Mouse (Mus musculus) liver, embryonic 11.5 days (tissue): ENCODE data around the gene Gm49361. TPM values are rescaled to one million over a fixed set of nuclear protein-coding genes. Genes with fewer than 3 reads are reported as not detected.

Experiments used
- ATAC-seq: fragments of 200-750 bp; cut with Nextera tagmentation; replicated peaks from 2 replicates; pipeline ENCODE4 v1.8.0; 2017; ENCODE audit warnings: moderate number of reproducible peaks, mild to moderate bottlenecking, moderate TSS enrichment, moderate library complexity; ENCODE audit not compliant: low FRiP score
- DNase-seq: peaks from one replicate; pipeline ENCODE4 v3.0.0-alpha.2; 2017; ENCODE audit warnings: low spot score
- H3K27ac ChIP-seq: fragments of 300-500 bp; sonication (generic); 2 replicates; pipeline ENCODE4 v1.5.1; 2014; ENCODE audit warnings: mild to moderate bottlenecking, low read depth, low read length, control low read depth
- H3K27me3 ChIP-seq: fragments of 300-500 bp; sonication (generic); replicated peaks from 2 replicates; pipeline ENCODE4 v1.6.1; 2014; ENCODE audit warnings: low read length, mixed read lengths; ENCODE audit not compliant: control insufficient read depth, insufficient read depth
- H3K36me3 ChIP-seq: fragments of 300-500 bp; sonication (generic); 2 replicates; pipeline ENCODE4 v1.6.1; 2014; ENCODE audit warnings: mild to moderate bottlenecking, low read length, moderate library complexity, mixed read lengths; ENCODE audit not compliant: control insufficient read depth, insufficient read depth
- H3K4me1 ChIP-seq: fragments of 300-500 bp; sonication (generic); replicated peaks from 2 replicates; pipeline ENCODE4 v1.6.1; 2014; ENCODE audit warnings: low read length, mixed read lengths; ENCODE audit not compliant: control insufficient read depth, insufficient read depth
- H3K4me2 ChIP-seq: fragments of 300-500 bp; sonication (generic); 2 replicates; pipeline ENCODE4 v1.6.1; 2014; ENCODE audit warnings: mild to moderate bottlenecking, control low read depth, moderate library complexity
- H3K4me3 ChIP-seq: fragments of 300-500 bp; sonication (generic); 2 replicates; pipeline ENCODE4 v1.5.1; 2014; ENCODE audit warnings: low read depth, low read length, control low read depth
- H3K9ac ChIP-seq: fragments of 300-500 bp; sonication (generic); 2 replicates; pipeline ENCODE4 v1.6.1; 2014; ENCODE audit warnings: low read depth, low read length, control low read depth
- H3K9me3 ChIP-seq: fragments of 300-500 bp; sonication (generic); 2 replicates; pipeline ENCODE4 v1.6.1; 2016; ENCODE audit warnings: low read length, inconsistent platforms, mixed read lengths; ENCODE audit not compliant: control insufficient read depth
- WGBS: fragments of 180-500 bp; shearing (Covaris S2); extraction: QIAGEN DNeasy Blood & Tissue Kit; methylation state at CpG from one replicate; pipeline ENCODE4 v1.1.7; 2014; 5-methylcytosine and 5-hydroxymethylcytosine counted together
- polyA plus RNA-seq: library from polyadenylated mRNA; unstranded; fragments of >200 nt; fragmentation: Nextera tagmentation; extraction: Ambion mirVana; gene quantifications from 2 replicates; pipeline ENCODE4 v1.2.1, GENCODE M21; 2014

Gene Gm49361
- polyA plus RNA-seq, 1 experiment from 2014 or later = not detected

DNA sequence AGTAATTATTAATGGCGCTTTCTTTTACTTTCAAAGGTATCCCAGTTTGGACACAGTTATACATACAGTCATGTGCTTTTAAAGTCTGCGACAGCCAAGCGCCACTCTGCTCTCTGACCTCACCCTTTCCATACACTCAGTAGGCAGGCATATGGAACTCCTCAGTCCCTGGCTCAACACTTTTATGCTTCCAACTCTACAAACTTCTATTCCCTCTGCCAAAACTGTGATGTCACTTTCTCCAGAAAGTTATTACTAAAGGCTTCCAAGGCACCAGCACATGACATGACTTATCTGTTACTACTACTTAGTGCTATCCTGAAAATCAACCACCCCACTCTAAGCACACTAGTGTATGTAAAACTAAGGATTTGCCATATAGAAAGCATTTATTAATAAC, 106.8 kb downstream of the Gm49361 start:
- Histone ChIP-seq H3K4me3 (no peak overlapping the region), H3K9ac (no peak overlapping the region), H3K4me1 (no peaks in the 10 kb centered on the region), H3K36me3 (peaks cover 5% of the 10 kb centered on the region; the same call in 1 of the 2 replicates), H3K4me2 (no peak overlapping the region), H3K27ac (no peak overlapping the region), H3K27me3 (no peaks in the 10 kb centered on the region), H3K9me3 (no peaks in the 10 kb centered on the region)
- ATAC-seq (no peak), DNase-seq (no peak)
- 93% methylated on average over 3 of the region's 3 CpGs for WGBS

DNA sequence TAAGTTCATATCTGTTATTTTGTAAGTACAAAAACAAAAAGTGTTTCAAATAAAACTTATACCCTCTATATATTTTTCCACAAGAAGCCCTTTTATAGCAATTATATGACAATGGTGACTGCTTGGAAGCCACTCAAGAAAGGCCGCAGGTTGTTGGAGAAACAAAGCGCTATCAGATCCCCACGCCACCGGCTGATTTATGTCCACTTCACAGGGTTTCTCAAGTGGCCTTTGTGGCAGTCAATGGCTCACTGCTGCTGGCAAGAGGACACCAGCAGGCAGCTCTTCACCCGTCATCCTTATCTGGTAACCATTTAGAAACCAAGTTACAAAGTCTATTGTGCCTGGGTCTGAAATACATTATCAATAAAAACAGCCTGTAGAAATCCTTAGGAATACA, 111.8 kb downstream of the Gm49361 start:
- Histone ChIP-seq H3K4me1 (no peaks in the 10 kb centered on the region), H3K9me3 (no peaks in the 10 kb centered on the region), H3K27ac (no peak overlapping the region), H3K4me3 (no peak overlapping the region), H3K4me2 (no peak overlapping the region), H3K27me3 (no peaks in the 10 kb centered on the region), H3K9ac (no peak overlapping the region), H3K36me3 (peaks cover 2% of the 10 kb centered on the region; the same call in 1 of the 2 replicates)
- no peak for DNase-seq
- WGBS = 77% methylated on average over 5 of the region's 5 CpGs
- no peak for ATAC-seq

GRCm38 (mm10) chr14:57629595-57629994, 116.3 kb downstream of the Gm49361 start:
- Histone ChIP-seq H3K36me3 (peaks cover 18% of the 10 kb centered on the region), H3K9me3 (no peaks in the 10 kb centered on the region), H3K4me3 (no peak overlapping the region), H3K4me2 (no peak overlapping the region), H3K9ac (no peak overlapping the region), H3K4me1 (no peaks in the 10 kb centered on the region), H3K27me3 (no peaks in the 10 kb centered on the region), H3K27ac (no peak overlapping the region)
- WGBS = 86% methylated on average over 4 of the region's 4 CpGs
- DNase-seq (no peak), ATAC-seq (no peak)

- no peak overlapping the region for H3K4me2 ChIP-seq
- ATAC-seq (peak; percentile 77), DNase-seq (no peak)
- no peak overlapping the region for H3K4me3 ChIP-seq
- no peak overlapping the region for H3K9ac ChIP-seq
- no peak overlapping the region for H3K27ac ChIP-seq
- H3K27me3 ChIP-seq = no peaks in the 10 kb centered on the region
- H3K36me3 ChIP-seq = peaks cover 13% of the 10 kb centered on the region
- H3K4me1 ChIP-seq = 0 out of 2 replicates have a peak, but pooled peaks cover 3% of the 10 kb centered on the region
- H3K9me3 ChIP-seq = no peaks in the 10 kb centered on the region
- WGBS = 74% methylated on average over 3 of the region's 3 CpGs
Measured at GRCm38 (mm10) chr14:57622934-57623333, 123.0 kb downstream of the Gm49361 start.

GRCm38 (mm10) chr14:57621699-57622098, 124.2 kb downstream of the Gm49361 start:
- peaks cover 6% of the 10 kb centered on the region for H3K36me3 ChIP-seq
- 0 out of 2 replicates have a peak, but pooled peaks cover 3% of the 10 kb centered on the region for H3K4me1 ChIP-seq
- H3K27me3 ChIP-seq = no peaks in the 10 kb centered on the region
- WGBS = 82% methylated on average over 4 of the region's 4 CpGs
- ATAC-seq (no peak), DNase-seq (no peak)
- no peak overlapping the region for H3K27ac ChIP-seq
- no peak overlapping the region for H3K4me2 ChIP-seq
- no peak overlapping the region for H3K4me3 ChIP-seq
- no peak overlapping the region for H3K9ac ChIP-seq
- H3K9me3 ChIP-seq = no peaks in the 10 kb centered on the region

GRCm38 (mm10) chr14:57620598-57621236, 125.2 kb downstream of the Gm49361 start:
- Histone ChIP-seq H3K36me3 (peaks cover 4% of the 10 kb centered on the region; the same call in 1 of the 2 replicates), H3K4me3 (no peak overlapping the region), H3K27me3 (no peaks in the 10 kb centered on the region), H3K4me1 (0 out of 2 replicates have a peak, but pooled peaks cover 3% of the 10 kb centered on the region), H3K4me2 (no peak overlapping the region), H3K9me3 (no peaks in the 10 kb centered on the region), H3K9ac (no peak overlapping the region), H3K27ac (no peak overlapping the region)
- WGBS = 82% methylated on average over 4 of the region's 4 CpGs
- DNase-seq (no peak), ATAC-seq (no peak)

- Histone ChIP-seq H3K27ac (no peak overlapping the region), H3K4me1 (0 out of 2 replicates have a peak, but pooled peaks cover 3% of the 10 kb centered on the region), H3K4me3 (no peak overlapping the region), H3K27me3 (no peaks in the 10 kb centered on the region), H3K9me3 (no peaks in the 10 kb centered on the region), H3K4me2 (no peak overlapping the region), H3K36me3 (peaks cover 4% of the 10 kb centered on the region; the same call in 1 of the 2 replicates), H3K9ac (no peak overlapping the region)
- DNase-seq (no peak), ATAC-seq (peak; percentile 31)
- 55% methylated on average over 2 of the region's 2 CpGs for WGBS
Measured at GRCm38 (mm10) chr14:57619487-57619886, 126.4 kb downstream of the Gm49361 start.

GRCm38 (mm10) chr14:57617675-57618074, 128.2 kb downstream of the Gm49361 start:
- Histone ChIP-seq H3K9ac (no peak overlapping the region), H3K36me3 (peaks cover 4% of the 10 kb centered on the region; the same call in 1 of the 2 replicates)
- 96% methylated on average over 1 of the region's 1 CpGs for WGBS

DNA sequence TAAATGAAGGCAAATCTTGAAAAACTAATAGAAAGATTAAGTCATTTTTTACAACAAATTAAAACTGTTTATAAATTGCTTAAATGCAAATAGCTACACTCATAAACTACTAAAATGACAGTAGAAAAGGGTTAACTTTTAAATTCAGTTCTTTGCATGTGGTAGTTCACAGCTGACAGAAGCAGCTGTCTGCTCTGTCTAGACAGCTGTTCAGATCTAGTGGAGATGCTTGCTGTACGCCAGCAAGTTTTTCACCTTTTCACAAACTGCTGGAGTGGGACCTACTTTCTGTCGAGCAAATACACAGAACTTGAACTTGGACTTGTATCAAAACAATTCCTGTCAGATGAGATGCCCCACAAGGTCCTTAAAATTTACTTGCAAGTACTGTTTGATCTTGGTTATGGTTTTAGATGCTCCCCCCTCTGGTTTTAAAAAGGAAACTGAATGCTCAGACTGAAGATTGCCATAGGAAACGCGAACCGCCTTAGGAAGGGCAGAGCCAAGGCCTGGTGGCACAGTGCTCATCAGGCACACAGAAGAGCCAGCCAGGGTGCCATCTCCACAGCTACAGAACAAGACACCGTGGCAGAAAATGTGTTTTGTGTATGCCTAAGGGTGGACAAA, 129.5 kb downstream of the Gm49361 start:
- no peaks in the 10 kb centered on the region for H3K27me3 ChIP-seq
- H3K9ac ChIP-seq = no peak overlapping the region
- ATAC-seq (no peak), DNase-seq (no peak)
- no peaks in the 10 kb centered on the region for H3K9me3 ChIP-seq
- 92% methylated on average over 6 of the region's 6 CpGs for WGBS
- H3K4me3 ChIP-seq = no peak overlapping the region
- no peaks in the 10 kb centered on the region for H3K4me1 ChIP-seq
- no peak overlapping the region for H3K4me2 ChIP-seq
- peaks cover 4% of the 10 kb centered on the region; the same call in 1 of the 2 replicates for H3K36me3 ChIP-seq
- H3K27ac ChIP-seq = no peak overlapping the region

More at GRCm38 (mm10) chr14:57617675-57618074, 128.2 kb downstream of the Gm49361 start:
- DNase-seq (no peak), ATAC-seq (no peak)
- Histone ChIP-seq H3K27me3 (no peaks in the 10 kb centered on the region), H3K4me3 (no peak overlapping the region), H3K4me1 (no peaks in the 10 kb centered on the region), H3K4me2 (no peak overlapping the region), H3K27ac (no peak overlapping the region), H3K9me3 (no peaks in the 10 kb centered on the region)
